Mouse (Mus musculus) olfactory bulb, adult 2 months (tissue): ENCODE data around the gene Cbr1. TPM values are rescaled to one million over a fixed set of nuclear protein-coding genes. Genes with fewer than 3 reads are reported as not detected.
"Not testable (repeated sequence)": the region's sequence is repeated elsewhere in the genome, so short reads cannot be mapped to it uniquely, and the experiment has no call there.

Source experiments
- H3K27ac ChIP-seq: fragments of 200-500 bp; 2 replicates; pipeline ENCODE4 v1.5.1; 2012; ENCODE audit warnings: low read depth, low read length; ENCODE audit not compliant: insufficient read depth
- H3K4me1 ChIP-seq: fragments of 200-500 bp; 2 replicates; pipeline ENCODE4 v1.6.1; 2012; ENCODE audit warnings: low read length; ENCODE audit not compliant: control insufficient read depth, insufficient read depth
- H3K4me3 ChIP-seq: fragments of 200-500 bp; 2 replicates; pipeline ENCODE4 v1.5.1; 2012; ENCODE audit warnings: mild to moderate bottlenecking, low read depth, low read length, moderate library complexity; ENCODE audit not compliant: insufficient read depth
- CTCF ChIP-seq: fragments of 200-500 bp; IDR thresholded peaks from 2 replicates; pipeline ENCODE4 v1.5.1; 2012; ENCODE audit warnings: low read depth, mild to moderate bottlenecking, low read length, moderate library complexity; ENCODE audit not compliant: insufficient read depth
- POLR2A ChIP-seq: fragments of 200-500 bp; IDR thresholded peaks from 2 replicates; pipeline ENCODE4 v1.6.1; 2012; ENCODE audit warnings: mild to moderate bottlenecking, low read depth, low read length, moderate library complexity; ENCODE audit not compliant: insufficient read depth
- WGBS: fragments of 180-500 bp; shearing (Covaris S2); methylation state at CpG from one replicate; pipeline ENCODE4 v1.1.7; 2018; 5-methylcytosine and 5-hydroxymethylcytosine counted together
- polyA plus RNA-seq: library from polyadenylated mRNA; stranded (reverse); fragments of >200 nt; gene quantifications from 2 replicates; pipeline ENCODE4 v1.2.4, GENCODE M21; 2012; ENCODE audit warnings: low replicate concordance; ENCODE audit not compliant: missing spikeins, insufficient read depth, insufficient read length

Cbr1 gene
- polyA plus RNA-seq, 1 experiment, result not detected

DNA sequence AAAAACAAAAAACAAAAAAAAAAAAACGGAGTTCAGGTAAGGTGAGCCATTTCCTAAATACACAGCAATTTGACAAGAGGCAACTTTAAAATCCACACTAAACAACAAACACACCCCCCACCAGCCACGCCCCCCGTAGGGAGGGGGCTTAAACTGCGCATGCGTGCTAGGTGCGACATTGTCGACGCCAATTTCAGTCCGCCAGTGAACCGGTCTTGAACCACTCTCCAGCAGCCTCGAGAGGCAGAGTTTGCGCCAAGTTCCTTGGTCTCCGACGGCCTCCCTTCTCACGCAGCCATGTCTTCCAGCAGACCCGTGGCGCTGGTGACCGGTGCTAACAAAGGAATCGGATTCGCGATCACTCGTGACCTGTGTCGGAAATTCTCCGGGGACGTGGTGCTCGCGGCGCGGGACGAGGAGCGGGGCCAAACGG is 2.0 kb downstream of the Cbr1 start:
- Histone ChIP-seq H3K27ac (no peak overlapping the region), H3K4me1 (peaks cover 6% of the 10 kb centered on the region; the same call in 1 of the 2 replicates), H3K4me3 (peak overlapping the region; percentile 80)
- under 1% methylated on average over 32 of the region's 32 CpGs for WGBS
- TF ChIP-seq CTCF, result peak; percentile 31; the same call in 1 of the 2 replicates
- peak; percentile 72 for TF ChIP-seq POLR2A

DNA sequence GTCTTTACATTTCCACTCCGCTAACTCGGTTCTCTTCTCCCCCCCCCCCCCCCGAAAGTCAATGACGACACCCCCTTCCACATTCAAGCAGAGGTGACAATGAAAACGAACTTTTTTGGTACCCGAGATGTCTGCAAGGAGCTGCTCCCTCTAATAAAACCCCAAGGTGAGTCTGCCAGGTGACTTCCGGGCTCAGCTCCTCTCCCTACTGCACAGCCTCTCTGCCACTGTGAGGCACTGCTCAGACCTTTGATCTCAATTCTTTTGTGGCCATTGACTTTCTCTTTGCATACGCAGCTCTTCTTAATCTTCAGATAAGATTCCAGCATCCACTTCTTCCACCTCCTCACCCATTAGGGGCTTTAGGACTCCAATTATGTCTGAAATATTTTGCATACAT is 3.1 kb downstream of the Cbr1 start:
- Histone ChIP-seq H3K4me3 (no peak overlapping the region), H3K4me1 (peaks cover 4% of the 10 kb centered on the region; the same call in 1 of the 2 replicates), H3K27ac (no peak overlapping the region)
- WGBS, result 64% methylated on average over 8 of the region's 8 CpGs
- TF ChIP-seq CTCF (no peak), POLR2A (no peak)

DNA sequence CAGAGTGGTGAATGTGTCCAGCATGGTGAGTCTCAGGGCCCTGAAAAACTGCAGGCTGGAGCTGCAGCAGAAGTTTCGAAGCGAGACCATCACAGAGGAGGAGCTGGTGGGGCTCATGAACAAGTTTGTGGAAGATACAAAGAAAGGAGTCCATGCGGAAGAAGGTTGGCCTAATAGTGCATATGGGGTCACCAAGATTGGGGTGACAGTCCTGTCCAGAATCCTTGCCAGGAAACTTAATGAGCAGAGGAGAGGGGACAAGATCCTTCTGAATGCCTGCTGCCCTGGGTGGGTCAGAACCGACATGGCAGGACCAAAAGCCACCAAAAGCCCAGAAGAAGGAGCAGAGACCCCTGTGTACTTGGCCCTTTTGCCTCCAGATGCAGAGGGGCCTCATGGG is 4.1 kb downstream of the Cbr1 start:
- H3K4me3 ChIP-seq, result no peak overlapping the region
- 95% methylated on average over 4 of the region's 4 CpGs for WGBS
- H3K27ac ChIP-seq, result no peak overlapping the region
- peaks cover 4% of the 10 kb centered on the region; the same call in 1 of the 2 replicates for H3K4me1 ChIP-seq
- no peak for TF ChIP-seq POLR2A
- no peak for TF ChIP-seq CTCF

DNA sequence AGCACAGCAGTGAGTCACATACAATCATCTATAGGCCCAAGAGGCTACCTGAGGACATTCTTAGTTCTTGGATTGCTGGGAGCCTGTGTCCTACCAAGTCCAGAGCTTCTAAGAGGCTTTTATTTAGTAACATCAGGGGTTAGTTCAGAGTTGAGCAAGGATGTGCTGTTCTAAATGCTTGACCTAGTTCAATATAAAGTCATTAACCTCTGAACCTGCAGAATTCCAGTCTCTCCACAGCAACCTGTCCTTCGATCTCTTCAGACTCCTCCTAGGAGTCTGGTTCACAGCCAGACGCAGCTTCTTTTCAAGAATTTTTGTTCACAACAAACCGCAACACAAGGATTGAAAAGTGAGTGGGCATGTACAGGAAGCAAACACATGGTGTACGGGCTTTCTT is 5.3 kb downstream of the Cbr1 start:
- WGBS, result 96% methylated on average over 4 of the region's 4 CpGs

DNA sequence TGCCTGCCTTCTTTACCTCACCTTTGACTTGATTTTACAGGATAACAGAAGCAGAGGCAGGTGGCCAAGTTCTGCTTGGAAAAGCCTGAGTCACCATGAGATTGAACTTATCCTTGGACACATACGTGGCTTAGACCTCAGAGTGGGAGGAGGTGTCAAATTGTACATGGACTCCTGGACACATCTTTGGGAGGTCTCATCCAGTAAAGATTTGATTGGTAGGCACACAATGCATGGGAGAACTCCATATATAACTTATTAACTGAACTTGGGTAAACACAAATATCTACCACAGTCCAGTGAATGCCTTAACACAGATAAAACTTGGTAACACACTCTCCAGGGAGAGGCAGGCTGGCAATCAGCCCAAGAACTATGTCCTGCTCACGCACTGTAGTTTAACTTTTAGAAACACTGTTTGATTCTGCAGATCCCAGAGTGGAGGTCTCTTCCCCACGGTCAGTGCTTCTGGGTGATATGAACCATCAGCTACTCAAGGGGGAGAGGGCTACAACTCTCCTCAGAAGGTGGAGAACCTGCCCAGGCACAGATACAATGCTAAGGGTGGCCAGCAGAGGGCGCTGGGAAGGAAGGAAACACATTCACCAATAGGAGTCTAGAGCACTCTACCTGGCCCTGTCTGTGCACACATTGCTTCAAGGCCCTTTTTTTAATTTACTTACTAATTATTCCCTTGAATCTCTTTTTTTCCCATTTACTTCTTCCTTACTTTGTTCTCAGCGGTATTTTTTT is 9.6 kb downstream of the Cbr1 start:
- TF ChIP-seq CTCF (no peak), POLR2A (no peak)
- Histone ChIP-seq H3K4me3 (no peak overlapping the region), H3K4me1 (no peaks in the 10 kb centered on the region), H3K27ac (no peak overlapping the region)
- 42% methylated on average over 5 of the region's 5 CpGs for WGBS

More for the DNA sequence above, 5.3 kb downstream of the Cbr1 start:
- TF ChIP-seq POLR2A, result no peak
- TF ChIP-seq CTCF, result no peak
- Histone ChIP-seq H3K4me1 (peaks cover 4% of the 10 kb centered on the region; the same call in 1 of the 2 replicates), H3K4me3 (no peak overlapping the region), H3K27ac (no peak overlapping the region)

DNA sequence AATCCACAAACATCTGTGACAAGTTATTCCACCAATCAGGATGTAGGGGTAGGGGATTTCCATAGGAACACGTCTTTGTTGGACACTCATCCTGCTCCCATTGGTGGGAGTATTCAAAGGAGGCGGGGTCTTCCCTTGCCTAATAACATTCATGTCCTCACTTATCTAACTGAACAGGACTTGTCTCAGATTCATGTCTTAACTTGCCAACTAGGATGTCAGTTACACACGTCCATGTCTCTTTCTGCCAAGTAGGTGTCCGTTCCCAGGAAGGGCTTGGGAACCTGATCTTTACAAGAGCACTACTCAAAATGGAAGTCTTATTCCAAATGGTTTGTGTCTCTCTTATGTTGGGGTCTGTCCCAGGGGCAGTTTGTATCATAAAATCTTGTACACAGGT is 18.1 kb downstream of the Cbr1 start:
- WGBS, result 89% methylated on average over 4 of the region's 4 CpGs

DNA sequence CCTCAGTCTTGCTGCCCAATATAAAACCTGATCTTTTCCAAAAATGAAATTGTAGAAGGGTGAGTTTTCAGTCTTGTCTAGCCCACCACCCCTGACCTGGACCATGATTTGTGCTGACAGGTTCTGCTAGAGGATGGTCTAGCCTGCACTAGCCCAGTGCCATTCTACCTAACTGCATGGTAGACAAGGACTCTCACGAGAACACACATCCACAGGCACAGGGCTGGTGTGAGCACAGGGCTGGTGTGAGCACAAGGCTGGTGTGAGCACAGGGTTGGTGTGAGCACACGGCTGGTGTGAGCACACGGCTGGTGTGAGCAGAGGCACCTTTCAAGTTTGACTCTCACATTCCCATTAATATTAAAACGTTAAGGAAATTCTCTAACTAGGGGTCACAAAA is 19.0 kb downstream of the Cbr1 start:
- H3K4me1 ChIP-seq, result peaks cover 6% of the 10 kb centered on the region
- 85% methylated on average over 4 of the region's 4 CpGs for WGBS
- TF ChIP-seq POLR2A (no peak), CTCF (no peak)
- H3K27ac ChIP-seq, result no peak overlapping the region
- H3K4me3 ChIP-seq, result no peak overlapping the region

More for the DNA sequence above, 18.1 kb downstream of the Cbr1 start:
- H3K4me3 ChIP-seq, H3K27ac ChIP-seq, H3K4me1 ChIP-seq: not testable (repeated sequence)

DNA sequence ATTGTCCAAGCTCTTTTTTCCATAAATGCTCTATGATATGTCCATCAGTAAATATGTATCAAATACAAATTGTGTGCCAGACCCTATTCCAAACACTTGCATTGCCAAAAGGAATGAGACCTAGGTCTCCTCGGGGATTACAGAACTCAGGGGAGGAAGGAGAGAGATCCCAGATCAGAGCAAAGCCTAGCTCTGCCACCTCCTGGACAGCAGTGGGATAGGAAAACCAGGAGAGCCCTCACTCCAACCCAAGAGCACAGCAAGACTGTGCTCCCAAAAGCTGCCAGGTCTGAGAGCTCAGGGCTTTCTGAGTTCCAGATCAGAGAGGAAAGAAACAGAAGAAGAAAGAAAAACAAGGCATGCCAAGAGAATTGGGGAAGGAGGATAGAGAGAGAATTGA is 21.1 kb downstream of the Cbr1 start:
- H3K4me3 ChIP-seq, result no peak overlapping the region
- no peak for TF ChIP-seq CTCF
- 7% methylated on average over 1 of the region's 1 CpGs for WGBS
- H3K27ac ChIP-seq, result no peak overlapping the region
- peaks cover 6% of the 10 kb centered on the region for H3K4me1 ChIP-seq

DNA sequence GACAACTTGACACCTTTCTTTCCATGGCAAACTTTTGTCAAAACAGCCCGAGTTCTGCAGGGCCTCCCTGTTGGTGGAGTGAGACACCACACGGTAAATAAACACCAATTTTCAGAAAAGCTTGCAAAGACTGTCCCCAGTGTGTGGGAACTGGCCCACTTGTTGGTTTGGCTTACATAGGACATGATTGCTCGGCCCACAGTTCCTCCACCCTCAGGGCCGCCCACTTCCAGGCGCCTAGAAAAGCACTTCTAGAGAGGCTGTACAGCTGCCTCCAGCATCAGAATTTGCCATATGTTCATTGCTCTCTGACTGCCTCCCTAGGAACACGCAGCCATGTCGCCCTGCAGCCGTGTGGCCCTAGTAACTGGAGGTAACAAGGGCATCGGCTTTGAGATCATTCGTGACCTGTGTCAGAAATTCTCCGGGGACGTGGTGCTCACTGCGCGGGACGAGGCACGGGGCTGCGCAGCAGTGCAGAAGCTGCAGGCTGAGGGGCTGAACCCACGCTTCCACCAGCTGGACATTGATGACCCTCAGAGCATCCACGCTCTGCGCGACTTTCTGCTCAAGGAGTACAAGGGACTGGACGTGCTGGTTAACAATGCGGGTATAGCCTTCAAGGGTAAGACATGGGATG is 22.2 kb downstream of the Cbr1 start, which contains the start of gene Gm5678:
Gm5678 (plus strand) TSS at position 337 of the 640 bp plus-strand sequence.
- Histone ChIP-seq H3K27ac (no peak within 1 kb of the TSS), H3K4me1 (peaks cover 6% of the 10 kb centered on the region), H3K4me3 (no peak within 1 kb of the TSS)
- 80% methylated on average over 23 of the region's 23 CpGs for WGBS
- no peak for TF ChIP-seq CTCF
- no peak for TF ChIP-seq POLR2A
